Mouse (Mus musculus) lung, adult 2 months (tissue): ENCODE data around the gene Gm3453.
"Not testable (repeated sequence)": the region's sequence is repeated elsewhere in the genome, so short reads cannot be mapped to it uniquely, and the experiment has no call there.

ENCODE experiments used
- CTCF ChIP-seq: fragments of 200-500 bp; IDR thresholded peaks from 2 replicates; pipeline ENCODE4 v1.5.1; 2011; ENCODE audit warnings: mild to moderate bottlenecking, low read length, control low read depth; ENCODE audit not compliant: insufficient read depth
- POLR2A ChIP-seq: fragments of 200-500 bp; IDR thresholded peaks from 2 replicates; pipeline ENCODE4 v1.6.1; 2011; ENCODE audit warnings: low read depth, mild to moderate bottlenecking, control low read depth, low read length, borderline replicate concordance; ENCODE audit errors: extremely low read depth

- TF ChIP-seq CTCF, POLR2A: not testable (repeated sequence)
These were observed 16.5 kb downstream of the Gm3453 start for GRCm38 (mm10) chr14:5962441-5962840.
